In the genomic region with DNA sequence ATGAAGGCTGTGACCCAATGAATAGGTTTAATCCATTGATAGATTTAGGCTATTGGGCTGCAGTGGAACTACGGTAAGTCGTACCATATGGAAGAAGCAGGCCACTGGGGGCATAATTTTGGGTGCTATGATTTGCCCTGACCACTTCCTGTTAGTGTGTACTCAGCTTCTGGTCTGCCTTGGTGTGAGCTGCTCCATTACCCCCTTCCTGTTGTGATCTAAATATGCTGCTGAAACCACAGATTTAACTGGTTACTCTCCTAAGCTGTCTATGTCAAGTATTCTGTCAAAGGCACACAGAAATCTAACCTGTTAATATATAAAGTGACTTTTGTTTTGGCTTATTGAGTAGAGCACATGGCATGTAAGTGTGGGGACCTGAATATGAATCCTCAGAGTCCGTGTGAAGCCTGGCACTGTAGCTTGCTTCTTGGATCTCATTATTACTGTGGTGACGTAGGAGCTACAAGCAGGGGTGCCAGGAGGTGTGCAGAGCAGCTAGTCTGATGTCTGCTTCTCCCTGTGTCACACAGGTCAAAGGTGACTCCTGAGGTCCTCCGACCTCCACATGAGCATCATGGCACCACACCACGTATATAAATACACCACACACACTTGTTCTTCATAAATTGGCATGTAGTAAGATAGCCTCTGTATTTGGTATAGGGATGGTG, we compare ENCODE assay signal across 14 mouse cellular contexts. TPM values are rescaled to one million over a fixed set of nuclear protein-coding genes. Genes with fewer than 3 reads are reported as not detected.
DNase-seq lines count a peak whose midpoint lies in the region; ATAC-seq and TF ChIP-seq lines count a peak whose summit lies in the region.
"Had no signal": no experiment of that assay in that cellular context is flagged by ENCODE, and none has a peak within 500 bp of the region (broad histone marks: within the 10 kb centered on the region; RNA-seq: fewer than 3 reads in every experiment).

No protein-coding gene starts in this region.

- no peak for TF ChIP-seq POLR2A in bone marrow, adult 2 months (IDR thresholded peaks at IDR 0.05; ENCODE audit: borderline replicate concordance, control insufficient read depth, low read depth, low read length)

- DNase-seq in liver, postnatal 0 days: no peak
- no peak for DNase-seq in liver, embryonic 11.5 days (ENCODE audit: low spot score)
- DNase-seq in CD4-positive helper T cell, adult 2 months (ENCODE audit: low read depth, low spot score): peak; percentile 88
- peak; percentile 87 for DNase-seq in naive thymus-derived CD4-positive, alpha-beta T cell, adult 2 months (ENCODE audit: low read depth)
- no peak for DNase-seq in kidney, postnatal 25 days
- no peak for DNase-seq in ovary, postnatal 10 days (ENCODE audit: low spot score)
- no peak for DNase-seq in adipocyte (ENCODE audit: low spot score)
- DNase-seq: cerebellum, adult 11-12 months; gastrocnemius, postnatal 25 days; heart, postnatal 14 days had no signal

- no peak for TF ChIP-seq CTCF in liver, postnatal 0 days (IDR thresholded peaks at IDR 0.05; ENCODE audit: low read depth)
- TF ChIP-seq CTCF in bone marrow, adult 2 months (IDR thresholded peaks at IDR 0.05; ENCODE audit: control insufficient read depth, insufficient read depth, low read length): no peak

- TF ChIP-seq EP300 in liver, postnatal 0 days (IDR thresholded peaks at IDR 0.05; ENCODE audit: low read depth): no peak

- H3K36me3 ChIP-seq in liver, postnatal 0 days (replicated peaks; ENCODE audit: insufficient read depth, low read length): peaks cover 11% of the 10 kb centered on the region
- H3K36me3 ChIP-seq in liver, embryonic 11.5 days (ENCODE audit: control insufficient read depth, insufficient read depth, low read length): peaks cover 5% of the 10 kb centered on the region; the same call in 1 of the 2 replicates

- ATAC-seq in liver, postnatal 0 days: peak; percentile 12
- no peak for ATAC-seq in liver, embryonic 11.5 days (replicated peaks; ENCODE audit: low FRiP score)
- ATAC-seq: intestine, postnatal 0 days had no signal

- no peak overlapping the region for H3K4me3 ChIP-seq in liver, postnatal 0 days (ENCODE audit: low read depth, low read length)
- H3K4me3 ChIP-seq in liver, embryonic 11.5 days (ENCODE audit: low read depth, low read length): no peak overlapping the region
- no peak overlapping the region for H3K4me3 ChIP-seq in bone marrow, adult 2 months (replicated peaks; ENCODE audit: control insufficient read depth, low read depth, low read length)
- H3K4me3 ChIP-seq: embryonic facial prominence, embryonic 12.5 days; forebrain, embryonic 12.5 days had no signal

- no peaks in the 10 kb centered on the region for H3K27me3 ChIP-seq in liver, postnatal 0 days (ENCODE audit: insufficient read depth, low read length)
- H3K27me3 ChIP-seq in liver, embryonic 11.5 days (replicated peaks; ENCODE audit: control insufficient read depth, insufficient read depth, low read length): no peaks in the 10 kb centered on the region
- H3K27me3 ChIP-seq: embryonic facial prominence, embryonic 12.5 days; forebrain, embryonic 12.5 days had no signal

- 56% methylated on average over 6 of the region's 6 CpGs for WGBS in liver, postnatal 0 days (ENCODE audit: insufficient replicate concordance)
- 75% methylated on average over 6 of the region's 6 CpGs for whole genome bisulfite sequencing in liver, embryonic 11.5 days
- 46% methylated on average over 6 of the region's 6 CpGs for WGBS in bone marrow, adult 2 months

- H3K9me3 ChIP-seq in liver, postnatal 0 days (ENCODE audit: low read length): no peaks in the 10 kb centered on the region
- H3K9me3 ChIP-seq in liver, embryonic 11.5 days (ENCODE audit: control insufficient read depth, low read length): no peaks in the 10 kb centered on the region
- H3K9me3 ChIP-seq: embryonic facial prominence, embryonic 12.5 days; forebrain, embryonic 12.5 days had no signal

- peak overlapping the region; percentile 44; the same call in 1 of the 2 replicates for H3K27ac ChIP-seq in liver, postnatal 0 days (ENCODE audit: low read depth)
- H3K27ac ChIP-seq in liver, embryonic 11.5 days (ENCODE audit: low read depth, low read length): no peak overlapping the region
- 0 out of 2 replicates have a peak overlapping the region, but pooled peaks have one; percentile 25 for H3K27ac ChIP-seq in bone marrow, adult 2 months (ENCODE audit: control insufficient read depth, insufficient read depth, low read depth, low read length, poor library complexity)
- H3K27ac ChIP-seq: embryonic facial prominence, embryonic 12.5 days; forebrain, embryonic 12.5 days had no signal

- H3K4me1 ChIP-seq in liver, postnatal 0 days (ENCODE audit: insufficient read depth): peaks cover 18% of the 10 kb centered on the region
- H3K4me1 ChIP-seq in liver, embryonic 11.5 days (replicated peaks; ENCODE audit: control insufficient read depth, insufficient read depth, low read length): peaks cover 30% of the 10 kb centered on the region
- peaks cover 9% of the 10 kb centered on the region for H3K4me1 ChIP-seq in bone marrow, adult 2 months (ENCODE audit: control insufficient read depth, insufficient read depth, low read length)

- H3K4me2 ChIP-seq in liver, postnatal 0 days (ENCODE audit: low read depth, low read length): no peak overlapping the region
- H3K4me2 ChIP-seq in liver, embryonic 11.5 days: no peak overlapping the region
- H3K4me2 ChIP-seq: embryonic facial prominence, embryonic 12.5 days; forebrain, embryonic 12.5 days had no signal

- no peak overlapping the region for H3K9ac ChIP-seq in liver, postnatal 0 days (replicated peaks)
- H3K9ac ChIP-seq in liver, embryonic 11.5 days (ENCODE audit: low read depth, low read length): no peak overlapping the region
- H3K9ac ChIP-seq: embryonic facial prominence, embryonic 12.5 days; forebrain, embryonic 12.5 days had no signal

RNA-seq across cellular contexts. Expression of a gene that starts 10.6 kb away (rescaled TPM):
- polyA plus RNA-seq in liver, postnatal 0 days (2015; fragmentation: Nextera tagmentation; extraction: Ambion mirVana): 7.4 and 8.4 TPM in 2 replicates
- 23.1 and 23.7 TPM in 2 replicates for polyA plus RNA-seq in liver, embryonic 11.5 days (2014; fragmentation: Nextera tagmentation; extraction: Ambion mirVana)
- 19.5 and 21.2 TPM in 2 replicates for polyA plus RNA-seq in bone marrow, adult 2 months (2011; ENCODE audit: insufficient read depth, insufficient read length, low replicate concordance, missing spikeins)

Comparison
In these comparisons a context has a peak if more than half of its experiments do, and no peak if none do; other contexts are left out.
1. DNase-seq: peak in CD4-positive helper T cell, adult 2 months (single experiment) and naive thymus-derived CD4-positive, alpha-beta T cell, adult 2 months (single experiment); none in liver, postnatal 0 days (single experiment), liver, embryonic 11.5 days (single experiment), kidney, postnatal 25 days (0 of 2), ovary, postnatal 10 days (single experiment) and adipocyte (single experiment).